Mouse (Mus musculus) olfactory bulb, adult 2 months (tissue): ENCODE measurements at regions not wholly inside any gene's neighbourhood (a gene's known extent, or its start where the extent isn't known, plus 50 kb on each side); places are given as distances from the start of the nearest gene placed in this dataset.

Source experiments
- CTCF ChIP-seq: fragments of 200-500 bp; IDR thresholded peaks from 2 replicates; pipeline ENCODE4 v1.5.1; 2012; ENCODE audit warnings: low read depth, mild to moderate bottlenecking, low read length, moderate library complexity; ENCODE audit not compliant: insufficient read depth
- POLR2A ChIP-seq: fragments of 200-500 bp; IDR thresholded peaks from 2 replicates; pipeline ENCODE4 v1.6.1; 2012; ENCODE audit warnings: mild to moderate bottlenecking, low read depth, low read length, moderate library complexity; ENCODE audit not compliant: insufficient read depth

DNA sequence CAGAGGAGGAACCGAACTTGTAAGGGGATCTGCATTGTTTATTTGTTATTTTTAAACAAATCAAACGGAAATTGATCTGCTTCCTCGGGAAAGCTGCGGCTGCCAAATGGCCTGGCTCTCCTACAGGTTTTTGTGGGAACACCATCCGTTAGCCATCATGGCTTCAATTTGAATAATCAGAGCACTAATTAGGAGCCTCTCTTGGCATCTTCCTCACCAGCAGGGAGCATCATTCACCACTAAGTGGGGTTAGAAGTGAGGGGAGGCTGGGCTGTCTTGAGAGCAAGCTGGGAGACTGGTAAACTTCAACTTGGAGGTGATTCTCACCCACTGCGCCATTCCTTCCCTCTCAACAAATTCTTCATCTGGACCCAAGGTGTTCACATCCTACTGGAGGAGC, 60.2 kb upstream of the Xylt1 start:
- TF ChIP-seq CTCF (no peak), POLR2A (no peak)
